8 mouse cellular contexts compared by ENCODE assay signal in the genomic region with DNA sequence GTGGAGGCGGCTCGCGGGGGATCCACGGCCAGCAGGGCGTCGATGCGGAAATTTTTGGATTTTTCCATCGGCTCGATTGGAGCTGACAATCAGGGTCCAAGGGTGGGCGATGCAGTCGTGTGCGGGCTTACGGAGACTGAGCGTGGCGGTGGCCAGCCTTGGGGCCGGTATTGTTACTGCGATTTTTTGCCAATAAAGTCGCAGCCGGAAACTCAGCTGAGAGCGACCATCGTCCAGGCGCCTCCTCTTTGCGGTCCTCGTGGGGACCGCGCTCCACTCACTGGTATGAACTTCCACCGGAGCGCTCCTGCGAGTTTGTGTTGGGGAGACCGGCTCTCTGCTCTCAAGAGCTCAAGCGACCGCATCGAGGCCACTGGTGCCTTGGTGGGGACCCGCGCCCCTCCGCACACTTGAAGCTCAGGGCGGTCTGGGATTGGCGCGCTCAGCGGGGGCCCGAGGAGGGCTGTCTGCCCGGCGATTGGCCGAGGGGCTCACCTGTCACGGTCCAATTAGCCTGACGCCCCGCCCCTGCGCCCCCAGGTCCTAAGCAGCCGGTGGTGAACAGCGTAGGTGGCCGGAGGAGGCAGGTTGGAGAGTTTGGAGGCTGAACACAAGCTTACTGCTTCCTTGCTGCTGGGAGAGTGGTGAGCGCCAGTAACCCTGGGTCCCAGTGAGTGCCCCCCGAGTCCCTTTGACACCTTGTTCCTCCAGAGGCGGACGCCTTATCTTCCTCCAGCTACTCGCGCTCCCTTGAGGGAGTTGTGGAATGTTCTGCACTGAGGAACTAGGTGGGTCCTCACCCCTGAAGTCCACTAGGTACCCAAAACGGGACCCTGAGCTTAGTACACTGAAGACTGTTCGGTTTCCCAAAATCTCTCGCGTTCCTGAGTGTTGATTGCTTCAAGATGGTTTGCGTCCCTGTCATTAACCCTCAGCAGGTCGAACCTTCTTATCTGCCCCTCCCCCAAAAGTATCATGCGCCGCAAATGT. TPM values are rescaled to one million over a fixed set of nuclear protein-coding genes. Genes with fewer than 3 reads are reported as not detected.
A peak's percentile ranks its signal among the peaks of the same experiment; 100 is the strongest.
DNase-seq lines count a peak whose midpoint lies in the region; ATAC-seq and TF ChIP-seq lines count a peak whose summit lies in the region.

A gene (minus strand): TSS at position 263 of the 990 bp plus-strand sequence.

- DNase-seq in kidney, adult 8-10 months = no peak
- peak; percentile 65 for DNase-seq in embryo, embryonic 11 days
- peak; percentile 85 for DNase-seq in intestine, embryonic 14.5 days (ENCODE audit: low spot score)
- no peak for DNase-seq in thymus, adult 2 months
- no peak for DNase-seq in adrenal gland, adult 8-10 months
- DNase-seq in urinary bladder, postnatal 10 days (ENCODE audit: low spot score) = no peak

- TF ChIP-seq POLR2A in thymus, adult 2 months (IDR thresholded peaks at IDR 0.05; ENCODE audit: control insufficient read depth, extremely low read depth, insufficient read depth, low read length, poor library complexity) = no peak

- H3K4me3 ChIP-seq in kidney, embryonic 15.5 days (replicated peaks) = peak within 1 kb of the TSS; percentile 45
- H3K4me3 ChIP-seq in intestine, embryonic 14.5 days (ENCODE audit: low read depth, low read length) = peak within 1 kb of the TSS; percentile 43
- H3K4me3 ChIP-seq in neural tube, embryonic 13.5 days = peak within 1 kb of the TSS; percentile 34
- H3K4me3 ChIP-seq in thymus, adult 2 months (ENCODE audit: control insufficient read depth, insufficient read depth, low read length) = no peak within 1 kb of the TSS

- H3K27ac ChIP-seq in kidney, embryonic 15.5 days = no peak within 1 kb of the TSS
- H3K27ac ChIP-seq in intestine, embryonic 14.5 days (ENCODE audit: low read depth) = no peak within 1 kb of the TSS
- no peak within 1 kb of the TSS for H3K27ac ChIP-seq in neural tube, embryonic 13.5 days (replicated peaks)
- no peak within 1 kb of the TSS for H3K27ac ChIP-seq in thymus, adult 2 months (ENCODE audit: control insufficient read depth, insufficient read depth, low read length)

- H3K4me2 ChIP-seq in kidney, embryonic 15.5 days = peak within 1 kb of the TSS; percentile 72
- peak within 1 kb of the TSS; percentile 57 for H3K4me2 ChIP-seq in intestine, embryonic 14.5 days (ENCODE audit: low read length)
- H3K4me2 ChIP-seq in neural tube, embryonic 13.5 days = peak within 1 kb of the TSS; percentile 46

- under 1% methylated on average over 65 of the region's 65 CpGs for WGBS in kidney, embryonic 15.5 days
- under 1% methylated on average over 65 of the region's 65 CpGs for WGBS in intestine, embryonic 14.5 days
- under 1% methylated on average over 65 of the region's 65 CpGs for WGBS in neural tube, embryonic 13.5 days
- WGBS in thymus, adult 2 months = 4% methylated on average over 65 of the region's 65 CpGs

- H3K9ac ChIP-seq in kidney, embryonic 15.5 days = 0 out of 2 replicates have a peak within 1 kb of the TSS, but pooled peaks have one; percentile 17
- H3K9ac ChIP-seq in intestine, embryonic 14.5 days (ENCODE audit: low read length) = peak within 1 kb of the TSS; percentile 44
- peak within 1 kb of the TSS; percentile 27; the same call in 1 of the 2 replicates for H3K9ac ChIP-seq in neural tube, embryonic 13.5 days

- peaks cover 26% of the 10 kb centered on the region for H3K4me1 ChIP-seq in kidney, embryonic 15.5 days
- 0 out of 2 replicates have a peak, but pooled peaks cover 5% of the 10 kb centered on the region for H3K4me1 ChIP-seq in intestine, embryonic 14.5 days (replicated peaks; ENCODE audit: control insufficient read depth, insufficient read depth, low read length)
- peaks cover 16% of the 10 kb centered on the region for H3K4me1 ChIP-seq in neural tube, embryonic 13.5 days (replicated peaks)
- H3K4me1 ChIP-seq in thymus, adult 2 months (replicated peaks; ENCODE audit: control insufficient read depth, insufficient read depth, low read length) = no peaks in the 10 kb centered on the region

- no peaks in the 10 kb centered on the region for H3K36me3 ChIP-seq in kidney, embryonic 15.5 days
- no peaks in the 10 kb centered on the region for H3K36me3 ChIP-seq in intestine, embryonic 14.5 days (ENCODE audit: control insufficient read depth, insufficient read depth, low read length)
- no peaks in the 10 kb centered on the region for H3K36me3 ChIP-seq in neural tube, embryonic 13.5 days
- no peaks in the 10 kb centered on the region for H3K36me3 ChIP-seq in thymus, adult 2 months (ENCODE audit: control insufficient read depth, insufficient read depth, low read length)

- peak; percentile 82 for ATAC-seq in kidney, embryonic 15.5 days (replicated peaks; ENCODE audit: low FRiP score)
- peak; percentile 90 for ATAC-seq in intestine, embryonic 14.5 days (replicated peaks; ENCODE audit: low FRiP score, low TSS enrichment, low read depth)
- peak; percentile 52 for ATAC-seq in neural tube, embryonic 13.5 days (ENCODE audit: low read depth)

- H3K9me3 ChIP-seq in kidney, embryonic 15.5 days (replicated peaks) = no peaks in the 10 kb centered on the region
- H3K9me3 ChIP-seq in intestine, embryonic 14.5 days (ENCODE audit: control insufficient read depth, low read length) = no peaks in the 10 kb centered on the region
- H3K9me3 ChIP-seq in neural tube, embryonic 13.5 days = no peaks in the 10 kb centered on the region

- peaks cover 100% of the 10 kb centered on the region for H3K27me3 ChIP-seq in kidney, embryonic 15.5 days
- H3K27me3 ChIP-seq in intestine, embryonic 14.5 days (replicated peaks; ENCODE audit: control insufficient read depth, insufficient read depth, low read length) = peaks cover 100% of the 10 kb centered on the region
- H3K27me3 ChIP-seq in neural tube, embryonic 13.5 days = peaks cover 100% of the 10 kb centered on the region
- H3K27me3 ChIP-seq in thymus, adult 2 months (ENCODE audit: control insufficient read depth, insufficient read depth, low read length) = peaks cover 31% of the 10 kb centered on the region

- TF ChIP-seq CTCF in thymus, adult 2 months (IDR thresholded peaks at IDR 0.05; ENCODE audit: borderline replicate concordance, control insufficient read depth, extremely low read depth, insufficient read depth, low read length, poor library complexity) = no peak

RNA-seq across cellular contexts. Expression of the gene that starts here (rescaled TPM):
- polyA plus RNA-seq in kidney, embryonic 15.5 days (2015; fragmentation: Nextera tagmentation; extraction: Ambion mirVana) = not detected in 2 replicates
- polyA plus RNA-seq in intestine, embryonic 14.5 days (2014; fragmentation: Nextera tagmentation; extraction: Ambion mirVana) = 1.8 and 2.7 TPM in 2 replicates
- 3.0 and 3.6 TPM in 2 replicates for polyA plus RNA-seq in neural tube, embryonic 13.5 days (2015; fragmentation: Nextera tagmentation; extraction: Ambion mirVana)
- polyA plus RNA-seq in thymus, adult 2 months (2012; rRNA removed) = 0.08 TPM in 1 of 2 replicates, not detected in the other
- not detected for total RNA-seq in adrenal gland, adult 8-10 months (2022)

Comparison
In these comparisons a context has a peak if more than half of its experiments do, and no peak if none do; other contexts are left out.
1. Peak in ATAC-seq, H3K4me3 ChIP-seq, H3K9ac ChIP-seq and H3K4me2 ChIP-seq in kidney, embryonic 15.5 days; RNA of the gene not detected or under 1 TPM.
2. DNase-seq: peak in embryo, embryonic 11 days (single experiment) and intestine, embryonic 14.5 days (single experiment); none in kidney, adult 8-10 months (0 of 2), thymus, adult 2 months (single experiment), adrenal gland, adult 8-10 months (single experiment) and urinary bladder, postnatal 10 days (single experiment).
3. Peak in every context shown above with its lines, with median percentiles within 50 percentile points of each other: ATAC-seq, H3K4me2 ChIP-seq and H3K9ac ChIP-seq.